Mouse (Mus musculus): ENCODE data around the gene Emc7. TPM values are rescaled to one million over a fixed set of nuclear protein-coding genes. Genes with fewer than 3 reads are reported as not detected.

The Emc7 gene
- total RNA-seq, 1 experiment from 2014 or later: 8.7 TPM

GRCm38 (mm10) chr2:112472076-112472475 is 17.3 kb downstream of the Emc7 start:
- ATAC-seq (ENCODE audit: extremely low read depth, insufficient number of reproducible peaks, low FRiP score, poor library complexity, severe bottlenecking): no peak

DNA sequence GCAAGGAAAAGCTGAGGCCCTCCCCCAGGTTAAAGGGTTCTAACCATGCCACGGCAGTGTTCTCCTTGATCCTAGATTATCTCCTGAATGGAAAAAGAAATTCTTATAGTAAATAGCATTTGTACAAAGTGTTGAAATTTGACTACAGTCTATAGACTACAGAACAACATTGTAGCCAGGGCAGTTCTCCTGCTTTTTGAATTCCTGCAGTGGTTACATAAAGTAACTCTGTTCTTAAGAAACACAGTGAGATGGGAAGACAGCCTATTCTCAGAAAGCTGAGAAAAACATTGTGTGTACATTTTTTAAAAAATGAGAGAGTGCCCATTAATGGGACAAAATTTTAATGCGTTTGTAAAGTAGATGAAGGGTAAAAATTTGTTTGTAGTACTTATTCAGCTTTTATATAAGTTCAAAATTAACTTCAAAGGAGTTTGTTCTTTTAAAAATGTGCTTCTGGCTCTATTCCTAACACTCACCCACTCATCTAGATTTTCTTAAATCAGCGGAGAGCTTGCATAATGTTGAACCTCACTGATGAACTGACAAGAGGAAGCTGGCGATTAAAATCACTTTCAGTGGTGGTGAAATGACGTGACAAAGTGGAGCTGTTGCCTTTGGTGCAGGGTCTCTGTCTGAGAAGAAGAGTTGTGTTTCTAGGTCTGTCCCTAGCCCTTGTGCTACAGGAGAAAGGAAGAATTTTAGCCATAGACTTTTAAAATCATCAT is 20.4 kb downstream of the Emc7 start:
- no peak for ATAC-seq (ENCODE audit: extremely low read depth, insufficient number of reproducible peaks, low FRiP score, poor library complexity, severe bottlenecking)

- ATAC-seq (ENCODE audit: extremely low read depth, insufficient number of reproducible peaks, low FRiP score, poor library complexity, severe bottlenecking): no peak
Measured at GRCm38 (mm10) chr2:112476554-112476953, 21.8 kb downstream of the Emc7 start.

- no peak for ATAC-seq (ENCODE audit: extremely low read depth, insufficient number of reproducible peaks, low FRiP score, poor library complexity, severe bottlenecking)
Measured at GRCm38 (mm10) chr2:112480669-112481068, 25.9 kb downstream of the Emc7 start, which contains the start of gene Chrm5. Gene Chrm5, minus strand, starts transcription at chr2:112480769.

GRCm38 (mm10) chr2:112481564-112481963 is 26.8 kb downstream of the Emc7 start:
- 0 out of 2 replicates have a peak, but pooled peaks have one; percentile 36 for ATAC-seq (ENCODE audit: extremely low read depth, insufficient number of reproducible peaks, low FRiP score, poor library complexity, severe bottlenecking)

GRCm38 (mm10) chr2:112482533-112483333 is 27.9 kb downstream of the Emc7 start:
- no peak for ATAC-seq (ENCODE audit: extremely low read depth, insufficient number of reproducible peaks, low FRiP score, poor library complexity, severe bottlenecking)

- ATAC-seq (ENCODE audit: extremely low read depth, insufficient number of reproducible peaks, low FRiP score, poor library complexity, severe bottlenecking): no peak
Measured at GRCm38 (mm10) chr2:112483334-112483651, 28.5 kb downstream of the Emc7 start.

- no peak for ATAC-seq (ENCODE audit: extremely low read depth, insufficient number of reproducible peaks, low FRiP score, poor library complexity, severe bottlenecking)
Measured at GRCm38 (mm10) chr2:112484886-112485285, 30.1 kb downstream of the Emc7 start.

DNA sequence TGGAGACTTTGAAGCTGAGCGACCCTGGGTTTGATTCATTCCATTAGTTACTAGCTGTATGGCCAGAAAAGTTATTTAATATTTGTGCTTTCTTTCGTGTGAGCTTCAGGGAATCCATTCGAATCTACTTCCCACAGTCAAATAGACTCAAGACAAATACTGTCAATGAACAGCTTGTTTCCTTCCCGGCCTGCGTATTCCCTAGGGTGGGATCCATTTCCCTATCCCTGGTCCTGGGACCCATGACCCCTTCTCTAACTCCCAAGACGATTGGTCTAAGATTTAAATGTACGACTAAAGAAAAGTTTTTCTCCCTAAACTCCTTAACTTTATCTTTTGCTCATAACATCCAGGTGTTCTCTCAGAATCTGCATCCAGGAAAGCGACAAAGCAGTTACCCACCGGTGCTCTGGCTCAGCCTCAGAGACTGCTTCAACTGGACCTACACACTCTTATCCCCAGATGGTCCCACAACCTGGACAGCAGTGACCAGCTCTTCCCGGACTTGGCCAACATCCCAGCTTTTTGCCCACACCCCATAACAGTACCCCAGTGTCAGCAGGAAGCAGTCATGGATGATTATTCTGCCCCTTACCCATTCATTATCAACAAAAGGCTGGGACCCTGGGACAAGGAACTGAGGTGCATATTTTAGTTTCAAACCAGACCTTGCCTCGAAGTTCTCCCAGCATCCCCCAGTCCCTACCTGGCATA is 35.8 kb downstream of the Emc7 start:
- ATAC-seq (ENCODE audit: extremely low read depth, insufficient number of reproducible peaks, low FRiP score, poor library complexity, severe bottlenecking): no peak

DNA sequence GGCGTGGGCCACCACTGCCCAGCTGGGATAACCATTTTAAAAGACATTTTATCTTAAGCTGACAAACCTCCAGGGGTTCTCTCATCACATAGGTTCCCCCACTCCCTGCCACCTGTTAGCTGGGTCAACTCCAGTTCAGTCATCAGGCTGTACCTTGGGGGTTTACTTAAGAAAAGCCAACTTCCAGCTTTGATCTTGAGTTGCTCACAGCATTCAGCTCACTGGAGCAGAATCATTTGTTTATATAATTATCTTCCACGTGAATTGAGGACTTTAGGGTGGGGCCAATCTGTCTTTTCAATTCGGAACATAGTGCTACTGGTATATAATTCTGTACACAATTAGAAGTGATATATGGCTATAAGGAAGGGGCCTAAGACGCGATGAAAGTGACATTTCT is 36.8 kb downstream of the Emc7 start:
- no peak for ATAC-seq (ENCODE audit: extremely low read depth, insufficient number of reproducible peaks, low FRiP score, poor library complexity, severe bottlenecking)

GRCm38 (mm10) chr2:112492431-112492855 is 37.6 kb downstream of the Emc7 start:
- no peak for ATAC-seq (ENCODE audit: extremely low read depth, insufficient number of reproducible peaks, low FRiP score, poor library complexity, severe bottlenecking)

DNA sequence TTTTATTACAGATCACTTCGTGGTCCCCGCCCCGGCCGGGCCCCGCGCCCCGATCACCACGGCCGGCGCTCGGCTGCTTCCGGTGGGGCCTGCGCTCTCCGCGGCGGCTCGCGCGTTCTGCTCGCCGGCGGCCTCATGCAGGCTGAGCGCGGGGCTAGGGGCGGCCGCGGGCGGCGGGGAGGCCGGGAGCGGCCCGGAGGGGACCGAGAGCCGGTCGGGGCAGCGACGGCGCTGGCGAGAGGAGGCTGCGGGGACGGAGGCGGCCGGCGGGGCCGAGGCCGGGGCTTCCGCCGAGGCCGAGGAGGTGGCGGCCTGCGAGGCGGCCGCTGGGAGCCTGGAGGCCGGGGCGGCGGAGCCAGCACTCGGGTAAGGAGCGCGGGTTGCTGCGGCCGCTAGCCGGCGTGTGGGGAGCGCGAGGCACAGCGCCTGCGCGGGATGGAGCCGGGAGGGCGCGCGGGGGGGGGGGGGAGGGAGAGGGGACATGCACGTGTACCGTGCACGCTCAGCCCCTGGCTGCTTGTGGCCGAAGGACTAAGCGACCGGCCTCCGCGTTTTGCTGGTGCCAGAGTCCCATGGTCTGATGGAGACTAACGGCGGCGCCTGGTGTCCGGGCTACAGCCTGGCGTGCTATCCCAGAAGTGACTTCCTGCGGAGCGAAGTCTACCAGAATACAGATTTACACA is 38.2 kb downstream of the Emc7 start, which contains the start of gene Aven:
Aven (plus strand) TSS at position 109 of the 683 bp plus-strand sequence.
- peak; percentile 57; the same call in 1 of the 2 replicates for ATAC-seq (ENCODE audit: extremely low read depth, insufficient number of reproducible peaks, low FRiP score, poor library complexity, severe bottlenecking)

DNA sequence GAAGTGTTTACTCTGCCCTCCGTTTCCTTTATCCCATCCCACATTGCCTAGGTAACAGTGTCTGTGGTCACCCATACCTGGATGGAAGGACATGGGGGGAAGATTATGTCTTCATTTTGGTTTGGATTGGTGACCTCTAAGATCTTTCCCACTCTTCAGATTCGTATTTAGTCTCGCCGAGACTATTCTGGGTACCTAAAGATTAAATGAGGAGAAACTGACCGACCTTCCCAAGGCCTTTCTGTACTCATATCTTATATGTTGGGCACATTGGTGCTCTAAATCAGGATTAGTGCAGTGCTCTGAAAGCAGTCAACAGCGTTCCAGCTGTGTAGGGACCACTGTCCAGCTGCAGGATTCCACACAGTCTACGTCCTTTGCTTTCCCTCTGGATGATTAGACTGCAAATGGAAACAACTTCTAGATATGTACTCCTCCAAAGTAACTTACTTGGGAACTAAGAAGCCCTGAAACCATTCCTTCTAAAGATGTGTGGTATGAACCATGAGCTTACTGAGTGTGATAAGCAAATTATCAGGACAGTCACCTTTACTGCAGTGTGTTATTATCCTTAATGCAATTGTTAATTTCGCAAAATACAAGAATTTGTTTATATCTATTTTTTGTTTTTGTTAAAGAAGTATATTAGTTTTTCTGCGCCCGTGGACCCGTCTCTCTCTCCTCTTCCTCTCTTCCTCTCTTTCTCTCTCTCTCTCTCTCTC is 38.9 kb downstream of the Emc7 start:
- ATAC-seq (ENCODE audit: extremely low read depth, insufficient number of reproducible peaks, low FRiP score, poor library complexity, severe bottlenecking): no peak

DNA sequence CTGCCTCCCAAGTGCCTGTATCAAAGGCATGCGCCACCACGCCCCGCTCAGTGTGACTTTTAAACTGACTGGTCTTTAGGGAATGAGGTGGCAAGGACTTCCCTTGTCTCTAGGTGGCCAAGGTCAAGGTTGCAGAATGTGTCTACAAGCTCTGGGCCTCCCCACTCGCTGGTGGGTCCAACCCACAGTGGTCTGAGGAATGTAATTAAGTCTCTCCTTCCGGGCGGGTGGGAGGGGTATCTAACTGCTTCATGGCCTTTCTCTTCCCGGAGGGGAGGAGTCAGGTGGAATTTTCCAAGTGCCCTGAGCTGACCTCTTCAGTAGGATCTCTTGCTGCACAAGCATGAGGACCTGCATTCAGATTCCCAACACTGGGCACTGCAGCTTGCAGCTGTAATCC is 43.1 kb downstream of the Emc7 start:
- no peak for ATAC-seq (ENCODE audit: extremely low read depth, insufficient number of reproducible peaks, low FRiP score, poor library complexity, severe bottlenecking)

DNA sequence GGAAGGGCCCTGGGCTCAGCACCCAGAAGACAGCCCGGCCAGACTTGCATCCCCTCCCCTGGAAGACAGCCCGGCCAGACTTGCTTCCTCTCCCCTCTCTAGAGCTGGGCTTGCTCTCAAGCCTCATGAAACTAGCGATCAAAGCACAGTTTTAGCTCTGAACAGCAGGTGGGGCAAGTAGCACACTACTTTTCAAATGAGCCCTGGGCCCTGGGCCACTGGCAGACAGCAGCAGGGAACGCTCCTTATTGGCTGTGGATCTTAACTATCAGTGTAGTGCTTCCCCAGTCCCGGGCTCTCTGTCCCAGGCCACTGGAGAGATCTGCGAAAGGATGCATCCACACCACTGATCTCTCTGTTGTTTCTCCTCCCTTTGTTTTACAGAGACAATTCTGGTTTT is 46.4 kb downstream of the Emc7 start:
- ATAC-seq (ENCODE audit: extremely low read depth, insufficient number of reproducible peaks, low FRiP score, poor library complexity, severe bottlenecking): peak; percentile 79

DNA sequence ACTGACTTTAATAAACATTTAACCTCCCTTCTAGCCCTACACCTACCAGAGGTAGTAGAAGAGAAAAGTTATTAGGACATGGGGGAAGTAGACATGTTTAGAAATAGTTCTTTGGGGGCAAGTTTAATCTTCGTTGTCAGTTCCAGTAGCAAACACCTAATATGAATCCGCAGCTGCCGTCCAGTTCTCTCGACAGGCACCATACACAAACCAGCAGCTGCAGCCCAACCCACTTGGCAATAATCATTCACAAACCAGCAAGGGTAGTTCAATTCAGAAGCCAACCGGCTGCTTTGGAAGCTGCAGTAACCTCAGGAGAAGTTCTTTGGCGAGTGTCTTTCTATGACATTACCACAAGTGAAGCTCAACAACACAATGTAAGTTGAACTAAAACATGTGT is 49.2 kb downstream of the Emc7 start:
- ATAC-seq (ENCODE audit: extremely low read depth, insufficient number of reproducible peaks, low FRiP score, poor library complexity, severe bottlenecking): no peak

DNA sequence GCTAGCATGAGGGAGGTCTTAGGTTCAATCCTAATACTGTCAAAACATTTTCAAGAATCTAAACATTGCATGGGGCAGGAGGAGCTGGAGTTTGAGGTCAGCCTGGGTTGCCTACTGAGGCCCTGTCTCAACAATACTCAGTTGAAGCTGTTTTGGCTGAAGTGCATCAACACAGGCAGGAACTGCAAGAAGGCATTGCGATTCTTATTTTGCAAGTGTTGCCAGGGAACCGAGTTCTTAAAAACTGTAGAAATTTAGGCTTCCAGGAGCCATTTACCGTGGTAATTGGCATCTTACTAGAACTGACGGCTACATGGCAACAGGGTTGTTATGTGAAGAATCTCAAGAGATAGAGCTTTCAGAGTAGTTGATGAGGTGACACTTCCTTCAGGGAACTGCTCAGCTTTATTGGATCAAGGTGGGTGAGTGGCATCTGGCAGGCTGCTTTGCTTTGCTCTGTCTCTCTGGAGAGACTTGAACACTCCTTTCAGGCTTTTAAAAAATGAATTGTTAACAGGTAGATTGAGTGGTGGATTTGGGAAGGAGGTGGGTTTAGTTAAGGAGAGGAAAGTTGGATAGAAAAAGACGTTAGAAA is 52.1 kb downstream of the Emc7 start:
- no peak for ATAC-seq (ENCODE audit: extremely low read depth, insufficient number of reproducible peaks, low FRiP score, poor library complexity, severe bottlenecking)

DNA sequence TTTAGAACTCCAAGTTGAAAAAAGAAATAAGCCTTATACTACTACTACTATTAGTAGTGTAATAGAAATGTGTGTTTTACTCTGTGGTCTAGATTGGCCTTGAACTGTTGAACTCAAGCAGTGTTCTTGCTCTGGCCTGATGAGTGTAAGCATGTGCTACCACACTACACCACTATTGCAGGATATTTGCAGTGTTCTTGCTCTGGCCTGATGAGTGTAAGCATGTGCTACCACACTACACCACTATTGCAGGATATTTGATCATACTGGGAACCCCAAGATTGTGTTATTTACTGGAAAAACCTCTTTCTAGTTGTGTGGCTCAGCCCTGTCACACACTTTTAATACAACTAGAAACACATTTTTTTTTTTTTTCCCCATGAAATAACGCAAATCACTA is 52.6 kb downstream of the Emc7 start:
- ATAC-seq (ENCODE audit: extremely low read depth, insufficient number of reproducible peaks, low FRiP score, poor library complexity, severe bottlenecking): no peak

All from neutrophil, adult 5-6 weeks (primary cell).